Mouse (Mus musculus) liver, adult 2 months (tissue): ENCODE results near the gene Bcl2. TPM values are rescaled to one million over a fixed set of nuclear protein-coding genes. Genes with fewer than 3 reads are reported as not detected.

Source experiments
- DNase-seq: peaks from one replicate; pipeline ENCODE4 v3.0.0-alpha.2; 2011; ENCODE audit warnings: low read depth, low spot score; ENCODE audit errors: extremely low read depth
- H3K27ac ChIP-seq: fragments of 200-500 bp; replicated peaks from 2 replicates; pipeline ENCODE4 v1.5.1; 2012; ENCODE audit warnings: low read depth, mild to moderate bottlenecking, control low read depth, inconsistent platforms, low read length; ENCODE audit not compliant: insufficient read depth
- H3K27me3 ChIP-seq: fragments of 200-500 bp; 2 replicates; pipeline ENCODE4 v1.6.1; 2012; ENCODE audit warnings: mild to moderate bottlenecking, moderate library complexity, low read length, inconsistent platforms; ENCODE audit not compliant: control insufficient read depth, insufficient read depth
- H3K36me3 ChIP-seq: fragments of 200-500 bp; 2 replicates; pipeline ENCODE4 v1.6.1; 2012; ENCODE audit warnings: low read length, inconsistent platforms; ENCODE audit not compliant: control insufficient read depth, insufficient read depth
- H3K4me1 ChIP-seq: fragments of 200-500 bp; 2 replicates; pipeline ENCODE4 v1.6.1; 2011; ENCODE audit warnings: low read length; ENCODE audit not compliant: control insufficient read depth, insufficient read depth
- H3K4me3 ChIP-seq: fragments of 200-500 bp; 2 replicates; pipeline ENCODE4 v1.5.1; 2011; ENCODE audit warnings: low read depth, mild to moderate bottlenecking, control low read depth, low read length, moderate library complexity; ENCODE audit not compliant: insufficient read depth
- H3K79me2 ChIP-seq: fragments of 200-500 bp; 2 replicates; pipeline ENCODE4 v1.6.1; 2012; ENCODE audit warnings: inconsistent platforms, mild to moderate bottlenecking, low read length, moderate library complexity; ENCODE audit not compliant: control insufficient read depth, insufficient read depth
- H3K9ac ChIP-seq: fragments of 200-500 bp; 2 replicates; pipeline ENCODE4 v1.6.1; 2012; ENCODE audit warnings: low read depth, mild to moderate bottlenecking, control low read depth, inconsistent platforms, low read length
- CTCF ChIP-seq: fragments of 200-500 bp; IDR thresholded peaks from 2 replicates; pipeline ENCODE4 v1.5.1; 2011; ENCODE audit warnings: low read depth, low read length, control low read depth
- POLR2A ChIP-seq: fragments of 200-500 bp; IDR thresholded peaks from 2 replicates; pipeline ENCODE4 v1.6.1; 2011; ENCODE audit warnings: low read length, control low read depth; ENCODE audit not compliant: insufficient read depth; ENCODE audit errors: extremely low read depth
- WGBS: fragments of 180-500 bp; shearing (Covaris S2); methylation state at CpG from one replicate; pipeline ENCODE4 v1.1.7; 2018; 5-methylcytosine and 5-hydroxymethylcytosine counted together
- polyA plus RNA-seq: library from polyadenylated mRNA; depleted of rRNA; stranded (reverse); fragments of >200 nt; gene quantifications from 2 replicates; pipeline ENCODE4 v1.2.3, GENCODE M21; 2012
- total RNA-seq: library from RNA; depleted of rRNA; stranded (reverse); fragments of >200 nt; gene quantifications from 2 replicates; pipeline ENCODE4 v1.2.3, GENCODE M21; 2014

Bcl2 gene
- total and polyA plus RNA-seq, 2 experiments, result 0.26 to 1.5 TPM

- Histone ChIP-seq H3K9ac (no peak overlapping the region), H3K4me3 (no peak overlapping the region), H3K4me1 (no peaks in the 10 kb centered on the region), H3K36me3 (no peaks in the 10 kb centered on the region), H3K27me3 (no peaks in the 10 kb centered on the region), H3K79me2 (no peaks in the 10 kb centered on the region), H3K27ac (no peak overlapping the region)
- TF ChIP-seq POLR2A, result no peak
- TF ChIP-seq CTCF, result no peak
- no peak for DNase-seq
- 81% methylated on average over 6 of the region's 6 CpGs for WGBS
Observed at GRCm38 (mm10) chr1:106611246-106611645, 102.8 kb downstream of the Bcl2 start.

- no peak overlapping the region for H3K4me3 ChIP-seq
- no peak overlapping the region for H3K27ac ChIP-seq
- H3K27me3 ChIP-seq, result no peaks in the 10 kb centered on the region
- 94% methylated on average over 4 of the region's 4 CpGs for WGBS
- H3K9ac ChIP-seq, result no peak overlapping the region
- no peaks in the 10 kb centered on the region for H3K4me1 ChIP-seq
- no peak for TF ChIP-seq POLR2A
- no peak for TF ChIP-seq CTCF
- DNase-seq, result no peak
- no peaks in the 10 kb centered on the region for H3K36me3 ChIP-seq
- no peaks in the 10 kb centered on the region for H3K79me2 ChIP-seq
Observed at GRCm38 (mm10) chr1:106608098-106608778, 105.8 kb downstream of the Bcl2 start.

- Histone ChIP-seq H3K4me1 (0 out of 2 replicates have a peak, but pooled peaks cover 3% of the 10 kb centered on the region), H3K36me3 (no peaks in the 10 kb centered on the region), H3K9ac (no peak overlapping the region), H3K79me2 (no peaks in the 10 kb centered on the region), H3K27ac (no peak overlapping the region), H3K27me3 (no peaks in the 10 kb centered on the region), H3K4me3 (no peak overlapping the region)
- TF ChIP-seq CTCF (no peak), POLR2A (no peak)
- WGBS, result 84% methylated on average over 5 of the region's 5 CpGs
- DNase-seq, result no peak
Observed at GRCm38 (mm10) chr1:106606951-106607350, 107.1 kb downstream of the Bcl2 start.

GRCm38 (mm10) chr1:106603406-106603805, 110.7 kb downstream of the Bcl2 start:
- Histone ChIP-seq H3K27me3 (no peaks in the 10 kb centered on the region), H3K27ac (no peak overlapping the region), H3K9ac (no peak overlapping the region), H3K4me3 (no peak overlapping the region), H3K36me3 (no peaks in the 10 kb centered on the region), H3K79me2 (no peaks in the 10 kb centered on the region), H3K4me1 (0 out of 2 replicates have a peak, but pooled peaks cover 3% of the 10 kb centered on the region)
- no peak for DNase-seq
- 74% methylated on average over 4 of the region's 4 CpGs for WGBS
- TF ChIP-seq POLR2A, result no peak
- TF ChIP-seq CTCF, result no peak

GRCm38 (mm10) chr1:106602941-106603340, 111.1 kb downstream of the Bcl2 start:
- H3K79me2 ChIP-seq, result no peaks in the 10 kb centered on the region
- H3K4me3 ChIP-seq, result no peak overlapping the region
- no peaks in the 10 kb centered on the region for H3K27me3 ChIP-seq
- no peak overlapping the region for H3K27ac ChIP-seq
- H3K4me1 ChIP-seq, result 0 out of 2 replicates have a peak, but pooled peaks cover 3% of the 10 kb centered on the region
- H3K9ac ChIP-seq, result no peak overlapping the region
- H3K36me3 ChIP-seq, result no peaks in the 10 kb centered on the region
- no peak for TF ChIP-seq CTCF
- DNase-seq, result no peak
- 22% methylated on average over 6 of the region's 6 CpGs for WGBS

GRCm38 (mm10) chr1:106602536-106602935, 111.5 kb downstream of the Bcl2 start:
- H3K27me3 ChIP-seq, result no peaks in the 10 kb centered on the region
- no peaks in the 10 kb centered on the region for H3K36me3 ChIP-seq
- H3K79me2 ChIP-seq, result no peaks in the 10 kb centered on the region
- WGBS, result 28% methylated on average over 5 of the region's 5 CpGs
- no peak overlapping the region for H3K9ac ChIP-seq
- no peak overlapping the region for H3K4me3 ChIP-seq
- 0 out of 2 replicates have a peak, but pooled peaks cover 3% of the 10 kb centered on the region for H3K4me1 ChIP-seq
- no peak for TF ChIP-seq POLR2A
- TF ChIP-seq CTCF, result no peak
- no peak for DNase-seq
- H3K27ac ChIP-seq, result no peak overlapping the region
